Mouse (Mus musculus): ENCODE results near the gene Fzd2.
"Not testable (repeated sequence)": the region's sequence is repeated elsewhere in the genome, so short reads cannot be mapped to it uniquely, and the experiment has no call there.

The Fzd2 gene

DNA sequence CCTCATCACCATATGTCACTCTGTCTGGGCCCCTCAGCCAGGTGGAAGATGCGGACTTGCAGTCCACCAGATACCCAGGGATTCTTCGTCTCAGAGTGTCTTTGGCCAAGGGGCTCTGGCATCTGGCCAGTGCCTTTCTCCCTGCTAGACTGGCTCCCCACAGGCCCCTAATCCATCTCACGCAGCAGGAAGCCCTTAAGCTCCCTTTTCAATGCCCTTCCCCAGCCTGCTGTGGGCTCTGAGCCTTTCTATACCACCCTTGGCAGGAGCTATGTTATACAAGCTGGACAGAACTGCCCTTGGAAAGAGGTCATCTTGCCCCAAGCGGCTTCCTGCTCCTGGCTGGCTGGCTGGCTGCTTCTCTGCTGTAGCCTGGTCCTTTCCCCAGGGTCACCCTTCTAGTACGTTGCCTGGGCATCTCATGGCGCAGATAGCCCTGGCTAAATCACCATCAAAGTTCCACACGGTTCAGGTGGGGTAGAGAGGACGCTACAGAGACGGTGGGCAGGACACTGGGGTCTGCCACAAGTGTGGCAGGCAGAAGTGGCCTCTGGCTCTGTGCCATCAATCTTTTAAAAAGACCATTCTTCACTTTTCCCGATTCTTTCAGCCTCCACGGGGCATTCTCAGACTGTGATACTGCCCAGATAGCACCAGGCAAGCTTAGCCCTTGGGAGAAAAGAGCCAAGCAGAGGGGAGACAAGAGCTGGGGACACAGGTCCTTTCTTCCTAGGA, 22.7 kb upstream of the Fzd2 start:
- DNase-seq, result no peak

DNA sequence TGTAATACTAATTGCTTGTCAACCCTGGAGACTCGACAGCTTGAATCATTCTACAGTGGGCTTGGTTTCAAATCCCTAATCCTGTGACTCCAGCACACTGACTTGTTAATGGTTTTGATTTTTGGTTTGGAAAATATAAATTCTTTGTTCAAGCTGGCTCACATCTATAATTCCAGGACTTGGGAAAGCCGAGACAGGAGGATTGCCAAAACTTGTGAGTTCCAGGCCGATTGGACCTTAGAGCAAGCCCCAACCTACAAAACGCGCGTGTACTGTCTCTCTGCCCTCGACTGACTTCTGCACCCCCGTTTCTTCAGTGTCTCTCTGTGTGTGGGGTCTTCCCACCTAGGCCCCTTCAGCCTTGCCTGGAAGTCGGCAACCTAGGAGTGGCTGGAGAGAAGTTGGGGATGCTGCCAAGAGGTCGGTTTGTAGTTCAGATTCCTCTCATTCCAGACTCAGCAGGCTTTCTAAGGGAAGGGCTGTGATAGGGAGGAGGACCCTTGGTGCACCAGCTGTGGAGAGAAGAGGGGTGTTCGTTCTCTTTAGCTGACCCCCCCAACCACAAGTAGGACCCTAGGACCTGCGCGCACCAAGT, 22.1 kb upstream of the Fzd2 start:
- peak; percentile 39 to 65 for DNase-seq

DNA sequence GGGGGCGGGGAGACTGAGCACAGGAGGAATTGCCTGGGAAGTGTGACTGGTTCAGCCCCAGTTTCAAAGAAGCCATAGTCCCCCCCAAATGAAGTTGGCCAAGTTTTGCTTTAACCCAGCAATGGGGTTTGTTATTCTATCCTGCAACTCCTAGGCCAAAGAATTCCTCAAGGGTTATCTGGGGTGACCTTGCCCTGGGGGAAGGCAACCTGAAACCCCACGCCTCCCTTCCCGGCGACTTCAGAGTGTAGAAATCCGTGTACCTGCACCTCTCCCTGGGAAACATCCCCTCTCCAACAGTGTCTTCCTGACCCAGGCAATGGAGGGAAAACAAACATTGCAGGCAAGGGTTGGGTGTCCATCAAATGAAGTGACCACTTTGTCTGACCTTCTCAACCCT, 21.5 kb upstream of the Fzd2 start:
- DNase-seq, result no peak

DNA sequence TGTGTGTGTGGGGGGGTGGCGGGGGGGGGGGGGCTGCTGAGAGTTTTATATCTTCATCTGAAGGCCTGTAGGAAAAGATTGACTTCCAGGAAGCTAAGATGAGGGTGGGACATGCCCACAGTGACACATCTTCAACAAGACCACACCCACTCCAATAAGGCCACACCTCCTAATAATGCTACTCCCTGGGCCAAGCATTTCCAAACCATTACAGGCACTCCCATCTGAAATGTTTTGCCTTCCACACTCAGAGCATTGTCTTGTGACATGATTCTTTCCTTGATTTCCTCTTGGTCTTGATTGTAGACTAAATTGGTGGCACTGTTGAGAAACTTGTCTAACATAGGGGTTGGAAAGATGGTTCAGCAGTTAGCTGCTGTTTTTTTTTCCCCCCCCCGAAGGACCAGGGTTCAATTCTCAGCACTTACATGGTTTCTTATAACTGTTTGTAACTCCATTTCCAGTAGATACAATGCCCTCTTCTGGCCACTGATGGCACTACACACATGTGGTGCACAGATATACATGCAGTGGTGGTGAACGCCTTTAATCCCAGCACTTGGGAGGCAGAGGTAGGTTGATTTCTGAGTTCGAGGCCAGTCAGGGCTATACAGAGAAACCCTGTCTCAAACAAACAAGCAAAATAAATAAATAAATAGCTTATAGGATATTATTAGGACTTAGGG, 17.6 kb upstream of the Fzd2 start:
- DNase-seq, result no peak

DNA sequence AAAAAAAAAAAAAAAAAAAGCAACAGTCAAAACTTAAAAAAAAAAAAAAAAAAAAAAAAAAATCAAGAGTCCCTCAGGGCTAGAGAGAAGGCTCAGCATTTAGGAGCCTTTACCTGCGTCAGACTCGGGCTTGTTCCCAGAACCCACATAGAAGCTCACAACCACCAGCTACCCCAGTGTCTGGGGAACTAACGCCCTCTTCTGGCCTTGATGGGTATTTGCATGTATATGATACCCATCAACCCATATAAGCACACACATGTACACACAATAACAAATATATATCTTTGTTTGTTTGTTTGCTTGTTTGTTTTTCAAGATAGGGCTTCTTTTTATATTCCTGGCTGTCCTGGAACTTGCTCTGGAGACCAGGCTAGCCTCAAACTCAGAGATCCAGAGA, 16.6 kb upstream of the Fzd2 start:
- DNase-seq, result no peak

DNA sequence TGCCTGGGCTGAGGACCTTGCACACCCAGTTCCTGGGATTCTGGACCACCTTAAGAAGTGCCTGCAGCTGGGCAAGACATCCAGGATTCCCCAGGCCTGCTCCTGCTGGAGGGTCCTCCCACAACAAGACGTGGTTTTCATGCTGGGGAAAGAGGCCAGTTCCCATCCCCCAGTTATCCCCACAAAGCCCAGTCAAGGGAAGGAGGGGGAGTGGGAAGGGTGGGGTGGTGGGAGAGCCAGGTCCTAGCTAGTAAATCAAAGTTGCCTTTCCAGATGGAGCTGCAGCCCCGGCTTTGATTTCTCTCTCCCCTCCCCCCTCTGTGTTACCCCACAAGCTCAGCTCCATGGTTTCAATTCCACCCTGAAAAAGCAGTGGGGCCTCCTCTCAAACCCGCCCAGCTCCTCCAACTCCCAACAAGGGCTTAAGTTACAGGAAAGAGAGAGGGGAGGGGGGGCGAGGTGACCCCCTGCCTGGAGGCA, 8.8 kb upstream of the Fzd2 start:
- no peak for DNase-seq

DNA sequence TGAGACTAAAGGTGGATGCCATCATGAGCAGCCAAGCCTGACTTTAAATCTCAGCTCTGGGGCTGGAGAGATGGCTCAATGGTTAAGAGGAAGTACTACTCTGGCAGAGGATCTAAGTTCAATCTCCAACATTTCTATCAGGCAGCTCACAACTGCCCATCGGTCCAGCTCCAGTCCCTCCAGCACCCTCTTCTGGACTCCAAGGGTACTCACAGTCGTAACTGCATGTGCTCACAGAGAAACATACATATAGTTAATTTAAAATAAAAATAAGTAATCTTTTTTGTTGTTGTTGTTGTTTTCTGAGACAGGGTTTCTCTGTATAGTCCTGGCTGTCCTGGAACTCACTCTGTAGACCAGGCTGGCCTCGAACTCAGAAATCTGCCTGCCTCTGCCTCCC, 4.3 kb upstream of the Fzd2 start:
- DNase-seq, result no peak

DNA sequence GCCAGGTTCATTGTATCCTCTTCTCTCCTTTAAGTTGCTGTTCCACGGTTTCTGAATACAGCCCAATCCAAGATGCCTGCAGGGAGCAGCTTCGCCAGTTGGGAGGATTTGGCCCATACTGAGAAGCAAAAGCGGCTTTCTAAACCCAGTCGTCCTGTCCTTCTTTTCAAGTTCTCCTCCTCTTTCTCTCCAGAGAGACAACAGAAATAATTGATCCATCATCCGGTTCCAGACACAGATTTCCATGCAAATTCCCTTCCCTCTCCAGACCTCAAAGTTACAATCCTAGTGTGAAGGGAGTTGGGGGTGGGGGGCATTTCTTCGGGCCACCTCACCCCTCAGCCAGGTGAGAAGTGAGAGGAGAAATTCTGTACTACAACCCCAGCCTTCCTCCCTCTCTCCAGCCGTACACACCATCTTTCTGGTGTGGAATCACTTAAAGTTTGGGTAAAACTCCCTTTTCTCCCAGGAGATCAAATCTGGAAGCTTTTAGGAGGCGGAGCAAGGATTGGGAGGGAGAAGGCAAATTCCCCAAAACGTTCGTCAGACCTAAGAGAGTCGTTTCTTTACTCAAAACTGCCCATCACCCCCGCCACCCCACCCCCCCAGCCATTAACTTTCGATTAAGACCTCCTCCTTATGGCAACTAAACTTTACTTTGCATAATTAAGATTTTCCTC, 1.2 kb upstream of the Fzd2 start:
- DNase-seq, result no peak

DNA sequence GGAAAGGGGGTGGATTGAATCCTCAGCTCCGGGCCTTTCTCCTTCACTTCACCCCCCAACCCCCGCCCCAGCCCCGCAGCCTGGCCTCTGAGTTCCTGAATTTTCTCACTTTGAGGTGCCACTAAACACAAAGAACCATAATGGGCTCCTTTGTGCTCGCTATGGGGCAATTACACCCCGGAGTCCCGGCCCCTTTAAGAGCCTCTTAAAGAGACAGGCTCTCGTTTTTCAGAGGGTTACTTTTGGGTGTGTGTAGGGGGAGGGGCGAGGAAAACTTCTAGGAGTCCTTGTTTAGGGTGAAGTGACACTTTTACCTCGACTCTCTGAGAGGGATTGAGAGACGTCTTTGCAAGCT, 723 bp upstream of the Fzd2 start:
- peak; percentile 64 to 69 for DNase-seq

DNA sequence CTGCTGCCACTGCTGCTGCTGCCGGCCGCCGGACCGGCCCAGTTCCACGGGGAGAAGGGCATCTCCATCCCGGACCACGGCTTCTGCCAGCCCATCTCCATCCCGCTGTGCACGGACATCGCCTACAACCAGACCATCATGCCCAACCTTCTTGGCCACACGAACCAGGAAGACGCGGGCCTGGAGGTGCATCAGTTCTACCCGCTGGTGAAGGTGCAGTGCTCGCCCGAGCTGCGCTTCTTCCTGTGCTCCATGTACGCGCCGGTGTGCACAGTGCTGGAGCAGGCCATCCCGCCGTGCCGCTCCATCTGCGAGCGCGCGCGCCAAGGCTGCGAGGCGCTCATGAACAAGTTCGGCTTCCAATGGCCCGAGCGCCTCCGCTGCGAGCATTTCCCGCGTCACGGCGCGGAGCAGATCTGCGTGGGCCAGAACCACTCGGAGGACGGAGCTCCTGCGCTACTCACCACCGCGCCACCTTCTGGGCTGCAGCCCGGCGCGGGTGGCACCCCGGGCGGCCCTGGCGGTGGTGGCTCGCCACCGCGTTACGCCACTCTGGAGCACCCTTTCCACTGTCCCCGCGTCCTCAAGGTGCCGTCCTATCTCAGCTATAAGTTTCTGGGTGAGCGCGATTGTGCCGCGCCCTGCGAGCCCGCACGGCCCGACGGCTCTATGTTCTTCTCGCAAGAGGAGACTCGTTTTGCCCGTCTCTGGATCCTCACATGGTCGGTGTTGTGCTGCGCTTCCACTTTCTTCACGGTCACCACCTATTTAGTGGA, 769 bp downstream of the Fzd2 start:
- peak in 1 of 2 experiments; percentile 51 for DNase-seq

DNA sequence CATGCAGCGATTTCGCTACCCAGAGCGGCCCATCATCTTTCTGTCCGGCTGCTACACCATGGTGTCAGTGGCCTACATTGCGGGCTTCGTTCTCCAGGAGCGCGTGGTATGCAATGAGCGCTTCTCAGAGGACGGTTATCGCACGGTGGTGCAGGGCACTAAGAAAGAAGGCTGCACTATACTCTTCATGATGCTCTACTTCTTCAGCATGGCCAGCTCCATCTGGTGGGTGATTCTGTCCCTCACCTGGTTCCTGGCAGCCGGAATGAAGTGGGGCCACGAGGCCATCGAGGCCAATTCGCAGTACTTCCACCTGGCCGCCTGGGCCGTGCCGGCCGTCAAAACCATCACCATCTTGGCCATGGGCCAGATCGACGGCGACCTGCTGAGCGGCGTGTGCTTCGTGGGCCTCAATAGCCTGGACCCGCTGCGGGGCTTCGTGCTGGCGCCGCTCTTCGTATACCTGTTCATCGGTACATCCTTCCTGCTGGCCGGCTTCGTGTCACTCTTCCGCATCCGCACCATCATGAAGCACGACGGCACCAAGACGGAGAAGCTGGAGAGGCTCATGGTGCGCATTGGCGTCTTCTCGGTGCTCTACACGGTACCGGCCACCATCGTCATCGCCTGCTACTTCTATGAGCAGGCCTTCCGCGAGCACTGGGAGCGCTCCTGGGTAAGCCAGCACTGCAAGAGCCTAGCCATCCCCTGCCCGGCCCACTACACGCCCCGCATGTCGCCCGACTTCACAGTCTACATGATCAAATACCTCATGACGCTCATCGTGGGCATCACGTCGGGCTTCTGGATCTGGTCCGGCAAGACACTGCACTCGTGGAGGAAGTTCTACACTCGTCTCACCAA, 1.6 kb downstream of the Fzd2 start:
- DNase-seq, result peak in 1 of 2 experiments; percentile 30

DNA sequence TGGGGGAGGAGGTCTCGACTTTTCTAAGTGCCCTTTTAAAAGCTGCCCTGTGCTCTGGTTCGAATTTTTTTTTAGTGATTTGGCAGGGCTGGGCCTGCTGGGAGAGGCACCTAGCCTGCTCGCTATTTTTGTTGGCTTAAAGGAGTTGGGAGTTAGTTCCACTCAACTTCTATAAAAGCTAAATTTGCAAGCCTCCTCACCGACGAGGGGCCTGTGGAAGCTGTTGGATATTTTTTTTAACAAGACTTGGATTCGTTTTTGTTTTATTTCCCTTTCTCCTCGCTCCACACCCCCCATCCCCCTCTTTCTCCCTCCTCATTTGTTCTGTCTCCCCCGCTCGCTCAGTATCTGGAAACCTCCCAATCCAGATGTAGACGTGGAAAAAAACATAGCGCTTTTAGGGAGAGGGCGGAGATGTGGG, 2.6 kb downstream of the Fzd2 start:
- no peak for DNase-seq

DNA sequence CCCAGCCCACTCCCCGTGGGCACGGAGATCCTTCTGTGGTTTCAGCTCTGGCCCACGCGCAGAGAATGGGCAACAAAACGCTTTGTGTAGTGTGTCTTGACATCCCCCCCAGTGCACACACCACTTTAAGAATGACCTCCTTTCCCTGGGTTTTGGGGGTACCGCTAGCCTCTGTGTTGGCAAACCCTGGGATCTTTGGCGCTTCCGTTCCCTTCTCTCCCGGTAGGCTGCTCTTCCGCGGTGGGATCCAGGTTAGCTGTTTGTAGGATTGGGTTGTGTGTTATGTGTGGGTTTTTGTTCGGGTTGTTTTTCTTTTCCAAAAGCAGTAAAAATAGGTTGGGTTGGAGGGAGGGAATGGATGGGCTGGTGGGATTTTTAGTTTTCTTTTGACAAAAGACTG, 3.0 kb downstream of the Fzd2 start:
- not testable (repeated sequence) for DNase-seq

DNA sequence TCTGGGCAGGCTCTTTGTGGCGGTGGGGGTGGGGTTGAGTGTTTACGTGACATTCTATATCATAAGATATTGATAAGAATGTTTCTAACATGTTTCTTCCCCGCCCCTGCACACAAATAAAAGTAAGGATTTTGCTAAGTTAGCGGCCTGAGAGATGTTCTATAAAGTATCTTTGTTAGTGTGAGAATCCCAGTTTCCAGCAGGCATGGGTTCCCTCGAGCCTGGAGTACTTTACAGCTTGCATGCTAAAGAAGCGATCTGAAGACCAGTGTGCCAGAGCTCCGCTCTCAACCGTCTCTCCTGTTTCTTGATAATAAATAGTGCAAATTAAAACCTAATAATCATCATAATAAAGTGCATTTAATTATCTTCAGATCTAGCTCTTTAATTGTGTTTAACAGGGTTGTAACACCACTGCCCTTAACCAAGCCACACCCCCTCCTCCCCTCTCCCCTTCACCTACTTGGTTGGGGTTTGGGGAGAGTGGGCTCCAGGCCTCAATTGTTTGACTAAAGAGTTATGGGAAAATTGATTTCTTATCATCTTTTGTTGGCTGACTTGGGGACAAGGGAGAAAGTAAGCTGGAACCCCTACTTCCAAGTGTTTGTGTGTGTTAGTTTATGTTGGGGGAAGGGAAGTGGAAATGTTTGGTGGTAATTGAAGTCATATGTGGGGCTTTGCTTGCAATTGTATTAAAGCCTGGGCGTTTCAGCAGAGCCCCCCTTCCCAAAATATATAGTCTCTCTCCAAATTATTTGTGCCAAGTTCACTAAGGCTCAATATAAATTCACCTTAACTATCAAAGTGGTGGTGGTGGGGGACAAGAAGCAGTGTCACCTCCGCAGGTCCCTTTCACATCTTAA, 3.7 kb downstream of the Fzd2 start:
- no peak for DNase-seq

DNA sequence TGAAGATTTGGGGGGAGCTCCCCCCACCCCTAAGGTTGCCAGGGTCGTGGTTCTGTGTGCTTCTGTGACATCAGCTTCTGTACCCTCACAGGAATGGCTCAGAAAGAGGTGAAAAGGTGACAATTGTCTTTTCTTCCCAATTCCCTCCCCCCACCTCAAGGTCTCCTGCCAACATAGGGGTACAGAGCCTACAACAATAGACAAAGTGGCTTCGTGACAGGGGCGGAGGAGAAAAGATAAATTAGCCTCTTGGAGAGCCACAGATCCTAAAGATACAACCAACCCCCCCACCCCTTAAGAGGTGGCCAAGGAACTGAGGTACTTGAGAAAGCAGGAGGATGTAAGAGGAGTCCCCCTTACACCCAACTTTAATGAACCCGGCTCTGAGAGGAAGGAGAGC, 4.5 kb downstream of the Fzd2 start:
- DNase-seq, result no peak

DNA sequence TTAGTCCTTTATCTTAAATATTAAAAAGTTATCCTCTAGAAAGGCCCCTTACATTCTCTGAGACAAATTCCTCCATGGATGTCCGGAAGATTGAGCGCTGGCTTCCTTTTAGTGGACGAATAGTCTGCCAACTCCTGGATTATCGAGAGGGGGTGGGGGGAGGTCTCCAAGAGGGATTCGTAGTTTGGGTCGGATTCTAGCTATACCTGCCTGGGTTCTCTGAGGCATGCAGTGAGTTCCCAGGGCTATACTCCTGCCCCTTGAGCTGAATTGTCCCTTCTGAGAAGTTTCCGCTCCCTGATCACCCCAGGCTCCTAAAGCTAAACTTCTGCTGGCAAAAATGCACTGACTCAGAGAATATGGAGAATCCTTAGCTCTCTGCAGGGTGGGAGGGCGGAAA, 5.3 kb downstream of the Fzd2 start:
- DNase-seq, result no peak

DNA sequence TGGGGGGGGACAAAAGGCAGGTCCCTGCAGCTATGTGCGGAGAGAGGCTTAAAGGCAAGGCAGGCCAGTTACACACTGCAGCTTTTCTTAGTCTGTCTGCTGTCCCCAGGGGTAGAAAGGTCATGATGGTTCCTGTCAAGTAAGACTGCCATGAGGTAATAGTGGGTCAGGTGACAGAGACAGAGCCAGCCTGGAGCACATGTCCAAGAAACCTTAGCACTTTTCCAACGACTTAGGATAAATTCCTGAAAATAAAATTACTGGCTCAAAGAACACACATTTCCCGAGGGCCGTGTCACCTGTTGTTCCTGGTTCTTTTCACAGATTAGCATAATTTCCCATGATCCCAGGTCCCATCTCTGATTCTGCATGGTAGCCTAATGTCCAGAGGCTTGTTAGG, 6.1 kb downstream of the Fzd2 start:
- DNase-seq, result no peak

DNA sequence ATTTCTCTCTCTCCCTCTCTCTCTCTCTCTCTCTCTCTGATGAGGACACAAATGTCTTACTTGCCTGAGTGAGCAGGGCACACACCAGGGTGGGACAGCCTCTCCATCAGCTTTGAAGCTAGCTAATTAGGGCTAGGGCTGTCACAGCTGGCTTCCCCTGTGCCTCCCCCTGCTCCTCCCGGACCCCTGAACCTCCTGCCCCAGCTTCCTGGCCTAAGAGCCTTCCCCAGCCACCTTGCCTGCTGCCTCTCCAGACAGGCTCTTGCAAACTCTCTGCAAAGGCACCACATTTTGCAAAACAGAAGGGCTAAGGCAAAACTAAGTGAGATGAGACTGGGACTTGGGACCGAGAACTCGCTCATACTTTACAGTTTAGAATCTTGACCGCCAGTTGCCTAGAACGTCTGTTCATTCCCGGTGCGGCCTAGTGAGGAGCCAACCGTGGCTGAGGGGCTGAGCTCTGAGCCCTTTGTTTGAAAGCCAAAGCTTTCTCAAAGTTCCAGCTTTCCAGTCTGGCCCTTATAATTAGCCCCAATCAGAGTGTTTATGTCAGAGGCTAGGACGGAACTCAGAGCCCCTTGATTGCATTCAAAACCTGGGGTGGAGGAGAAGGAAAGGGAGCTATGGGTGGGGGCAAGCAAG, 6.6 kb downstream of the Fzd2 start:
- DNase-seq, result no peak

DNA sequence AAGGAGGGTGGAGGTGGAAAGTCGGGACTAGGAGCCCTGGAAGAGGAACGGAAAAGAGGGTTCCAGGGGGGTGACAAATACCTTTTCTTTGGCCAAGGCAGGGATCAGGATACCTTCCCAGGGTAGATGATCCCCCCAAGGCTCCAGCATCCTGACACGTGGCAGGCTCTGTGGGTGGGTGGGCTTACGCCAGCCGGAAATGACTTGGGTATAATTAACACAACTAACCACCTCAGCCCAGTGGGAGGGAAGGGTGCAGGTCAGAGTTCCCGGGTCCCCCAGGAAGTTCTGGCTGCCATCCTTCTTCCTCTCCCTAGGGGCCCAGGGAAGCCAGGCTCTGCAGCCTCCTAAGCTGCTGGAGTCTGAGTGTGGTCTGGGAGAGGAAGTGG, 7.1 kb downstream of the Fzd2 start:
- DNase-seq, result no peak

DNA sequence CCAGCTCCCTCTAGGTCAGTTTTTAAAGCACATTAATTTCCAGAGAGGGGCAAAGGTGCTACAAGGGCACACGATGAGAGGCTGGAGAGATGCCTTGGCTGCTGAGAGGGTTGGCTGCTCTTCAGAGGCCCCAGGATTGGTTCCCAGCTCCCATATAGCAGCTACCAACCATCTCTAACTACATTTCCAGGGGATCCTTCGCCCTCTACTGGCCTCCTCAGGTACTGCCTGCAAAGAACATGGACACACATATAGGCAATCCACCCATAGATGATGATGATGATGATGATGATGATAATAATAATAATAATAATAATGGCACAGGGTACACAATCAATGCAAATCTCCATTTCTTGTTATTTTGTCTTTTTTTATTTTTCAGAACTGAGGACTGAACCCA, 15.3 kb downstream of the Fzd2 start:
- no peak for DNase-seq

All from kidney, postnatal 36 days (tissue).